Mouse (Mus musculus) central nervous system, embryonic 18 days (tissue): ENCODE results near the gene Gm5089. TPM values are rescaled to one million over a fixed set of nuclear protein-coding genes. Genes with fewer than 3 reads are reported as not detected.

Experiments
- polyA plus RNA-seq: library from polyadenylated mRNA; depleted of rRNA; stranded (reverse); fragments of >200 nt; gene quantifications from 2 replicates; pipeline ENCODE4 v1.2.3, GENCODE M21; 2012; rRNA removed

Gm5089 gene
- polyA plus RNA-seq: 0.05 and 0.16 TPM in 2 replicates

GRCm38 (mm10) chr14:122450496-122451382, at the start of gene Gm5089:
Gene Gm5089, minus strand, starts transcription at chr14:122451115.

GRCm38 (mm10) chr14:122490441-122491328, 39.8 kb upstream of the Gm5089 start, which contains the start of gene Gm10837:
Gene Gm10837, plus strand, starts transcription at chr14:122490586.

GRCm38 (mm10) chr14:122474891-122475556, 24.1 kb upstream of the Gm5089 start, which contains the start of gene Zic2:
Gene Zic2, plus strand, starts transcription at chr14:122475435.

GRCm38 (mm10) chr14:122464763-122465741, 14.1 kb upstream of the Gm5089 start, which contains the start of gene Zic5:
Gene Zic5, minus strand, starts transcription at chr14:122465677.

Other genes with a start within 250 kb of the Gm5089 start
- 5.2 and 9.2 TPM in 2 replicates for gene Zic5, start 14.6 kb upstream of the Gm5089 start, polyA plus RNA-seq
- gene Zic2, start 24.3 kb upstream of the Gm5089 start, polyA plus RNA-seq: 20.4 and 34.3 TPM in 2 replicates
- gene Gm10837, start 39.5 kb upstream of the Gm5089 start, polyA plus RNA-seq: 0.13 and 0.21 TPM in 2 replicates
- gene Pcca, start 83.2 kb upstream of the Gm5089 start, polyA plus RNA-seq: 30.6 and 38.2 TPM in 2 replicates